Mouse (Mus musculus) right cerebral cortex, adult 18-20 months (tissue): ENCODE measurements around the gene Phc2.
A peak's percentile ranks its signal among the peaks of the same experiment; 100 is the strongest.

Source experiments
- DNase-seq: peaks from one replicate; pipeline ENCODE4 v3.0.0; 2022; ENCODE audit warnings: mixed read lengths

The Phc2 gene

GRCm38 (mm10) chr4:128692149-128692925, 37.8 kb downstream of the Phc2 start:
- DNase-seq: no peak

- no peak for DNase-seq
These were observed 38.7 kb downstream of the Phc2 start for GRCm38 (mm10) chr4:128693207-128693606.

- DNase-seq: no peak
These were observed 39.8 kb downstream of the Phc2 start for GRCm38 (mm10) chr4:128694315-128694714.

GRCm38 (mm10) chr4:128695149-128695548, 40.6 kb downstream of the Phc2 start:
- DNase-seq: peak; percentile 72

- DNase-seq: peak; percentile 71
These were observed 43.7 kb downstream of the Phc2 start for GRCm38 (mm10) chr4:128698011-128698861.

- DNase-seq: no peak
These were observed 45.4 kb downstream of the Phc2 start for GRCm38 (mm10) chr4:128699916-128700315.

- no peak for DNase-seq
These were observed 46.0 kb downstream of the Phc2 start for GRCm38 (mm10) chr4:128700543-128700942.

- no peak for DNase-seq
These were observed 50.7 kb downstream of the Phc2 start for GRCm38 (mm10) chr4:128705138-128705720.

DNA sequence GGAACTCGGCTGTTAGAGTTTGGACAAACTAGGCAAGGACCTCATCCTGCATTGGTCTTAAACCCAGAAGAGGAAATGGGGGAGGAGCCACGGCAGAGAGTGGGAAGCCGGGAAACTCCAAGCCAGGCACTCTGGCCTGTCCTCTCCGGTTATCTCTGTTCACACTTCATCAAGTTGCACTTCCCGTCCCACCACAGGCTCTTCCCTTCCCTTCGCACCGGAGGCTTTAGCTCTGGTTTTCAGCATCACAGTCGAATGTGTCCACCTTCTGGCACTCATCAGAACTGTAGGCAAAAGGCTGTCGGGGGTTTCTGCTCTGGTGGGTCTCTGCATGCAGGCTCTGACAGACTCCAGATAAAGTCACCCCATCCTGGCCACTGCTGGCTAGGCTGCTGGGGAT, 52.1 kb downstream of the Phc2 start:
- no peak for DNase-seq

DNA sequence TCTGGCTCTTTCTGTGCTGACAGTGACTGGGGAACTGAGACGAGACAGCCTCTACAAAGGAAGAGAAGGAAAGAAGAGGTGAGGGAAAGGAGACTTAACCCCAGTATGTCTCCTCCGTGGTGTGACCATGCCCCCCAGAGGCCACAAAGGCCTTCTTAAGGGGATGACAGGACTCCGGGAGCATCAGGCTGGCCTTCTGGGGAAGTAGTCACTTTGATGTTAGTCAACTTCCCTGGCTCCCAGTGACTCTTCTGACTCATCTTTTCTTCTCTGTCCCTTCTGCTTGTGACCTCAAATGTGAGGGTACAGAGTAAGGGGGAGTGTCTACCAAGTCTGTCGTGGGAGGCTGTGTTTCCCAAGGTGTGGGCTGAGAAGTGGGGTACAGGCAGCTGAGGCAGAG, 52.9 kb downstream of the Phc2 start:
- no peak for DNase-seq

DNA sequence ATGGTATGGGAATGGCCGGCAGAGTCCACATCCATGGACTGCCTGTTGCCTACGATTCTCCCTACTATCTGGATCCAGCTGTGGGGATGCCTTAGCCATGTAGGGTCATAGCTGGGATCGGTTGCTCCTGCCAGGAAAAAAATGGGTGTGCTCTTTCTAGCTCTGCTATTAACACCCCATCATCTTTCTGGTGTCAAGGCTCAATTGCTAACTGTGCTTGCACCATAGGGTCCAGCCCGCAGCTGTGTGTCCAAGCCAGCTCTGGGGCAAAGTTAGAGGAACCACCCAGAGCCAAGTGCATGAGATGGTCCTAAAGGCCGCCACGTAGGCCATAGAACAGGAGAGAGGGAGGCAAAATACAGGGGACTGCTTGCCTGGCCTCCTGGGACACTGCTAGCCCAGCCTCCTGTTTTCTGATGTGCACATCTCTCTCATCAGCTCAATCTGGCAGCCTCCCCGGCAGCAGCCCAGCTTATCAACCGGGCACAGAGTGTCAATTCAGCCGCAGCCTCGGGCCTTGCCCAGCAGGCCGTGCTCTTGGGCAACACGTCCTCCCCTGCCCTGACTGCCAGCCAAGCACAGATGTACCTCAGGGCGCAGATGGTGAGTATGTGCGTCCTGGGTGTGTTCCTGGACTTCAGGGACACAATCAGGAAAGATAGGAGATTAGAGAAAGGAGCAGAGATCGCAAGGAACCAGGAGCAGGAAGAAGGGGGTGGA, 54.7 kb downstream of the Phc2 start:
- DNase-seq: no peak

- DNase-seq: no peak
These were observed 55.3 kb downstream of the Phc2 start for GRCm38 (mm10) chr4:128709781-128710166.

DNA sequence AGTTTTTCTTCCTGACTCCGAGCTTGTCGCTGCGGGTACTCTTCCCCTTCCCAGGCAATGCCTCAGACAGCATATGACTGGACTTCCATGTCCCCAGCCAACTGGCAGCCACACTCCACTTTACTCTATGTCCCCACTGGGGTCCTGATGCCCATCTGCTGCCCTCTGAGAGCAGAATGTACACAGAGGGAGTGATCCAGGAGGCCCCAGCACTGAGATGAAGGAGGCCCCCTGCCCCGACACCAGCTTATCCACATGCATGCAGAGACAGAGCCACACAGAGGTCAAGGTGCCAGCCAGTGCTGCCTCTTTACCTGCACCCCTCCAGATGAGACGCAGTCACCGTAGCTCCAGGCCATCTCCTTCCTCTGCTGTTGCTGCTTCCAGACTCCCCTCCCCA, 55.8 kb downstream of the Phc2 start:
- DNase-seq: no peak

DNA sequence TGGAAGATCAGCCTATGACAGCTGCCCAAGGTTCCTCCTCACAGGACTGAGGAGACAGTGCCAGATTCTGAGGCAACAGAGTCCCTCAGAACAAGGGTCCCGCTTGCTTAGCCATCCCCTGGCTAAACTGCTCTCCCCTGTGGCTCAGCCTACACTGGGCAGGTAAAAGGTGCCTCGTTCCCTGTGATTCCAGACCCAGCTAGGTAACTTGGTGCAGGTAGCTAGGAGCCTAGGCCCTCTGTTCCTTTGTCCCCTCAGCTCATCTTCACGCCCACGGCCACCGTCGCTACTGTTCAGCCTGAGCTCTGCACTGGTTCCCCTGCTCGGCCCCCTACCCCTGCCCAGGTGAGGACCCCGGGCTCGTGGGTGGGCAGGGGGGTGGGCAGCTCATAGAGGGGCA, 56.3 kb downstream of the Phc2 start:
- DNase-seq: no peak

DNA sequence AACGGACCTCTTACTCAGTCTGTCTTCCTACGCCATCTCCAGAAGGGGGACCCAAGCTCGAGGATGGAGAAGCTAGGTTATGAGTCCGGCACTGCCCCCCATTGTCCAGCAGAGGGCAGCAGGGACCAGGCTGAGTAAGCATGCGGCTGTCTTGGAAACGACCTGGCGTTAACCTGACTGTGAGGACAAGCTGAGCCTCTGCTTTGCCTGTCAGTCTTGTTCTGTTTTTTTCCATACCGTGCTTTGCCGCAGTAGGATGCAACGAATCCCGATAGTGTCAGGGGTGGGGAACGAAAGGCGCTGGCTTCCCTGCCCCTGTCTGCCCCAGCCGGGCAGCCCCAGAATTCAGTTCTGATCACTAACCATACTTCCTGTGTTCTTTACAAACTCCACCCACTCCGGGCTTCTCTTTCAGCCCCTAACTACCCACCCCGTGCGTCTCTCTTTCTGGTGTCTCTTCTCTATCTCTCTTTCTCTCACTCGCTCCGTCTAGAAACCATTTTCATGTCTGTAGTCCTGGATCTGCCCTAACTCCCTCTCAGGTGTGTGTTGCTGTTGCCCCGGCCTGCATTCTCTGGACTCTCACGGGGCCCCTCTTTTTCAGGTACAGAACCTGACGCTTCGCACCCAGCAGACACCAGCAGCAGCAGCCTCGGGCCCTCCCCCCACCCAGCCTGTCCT, 57.1 kb downstream of the Phc2 start:
- DNase-seq: peak; percentile 94

DNA sequence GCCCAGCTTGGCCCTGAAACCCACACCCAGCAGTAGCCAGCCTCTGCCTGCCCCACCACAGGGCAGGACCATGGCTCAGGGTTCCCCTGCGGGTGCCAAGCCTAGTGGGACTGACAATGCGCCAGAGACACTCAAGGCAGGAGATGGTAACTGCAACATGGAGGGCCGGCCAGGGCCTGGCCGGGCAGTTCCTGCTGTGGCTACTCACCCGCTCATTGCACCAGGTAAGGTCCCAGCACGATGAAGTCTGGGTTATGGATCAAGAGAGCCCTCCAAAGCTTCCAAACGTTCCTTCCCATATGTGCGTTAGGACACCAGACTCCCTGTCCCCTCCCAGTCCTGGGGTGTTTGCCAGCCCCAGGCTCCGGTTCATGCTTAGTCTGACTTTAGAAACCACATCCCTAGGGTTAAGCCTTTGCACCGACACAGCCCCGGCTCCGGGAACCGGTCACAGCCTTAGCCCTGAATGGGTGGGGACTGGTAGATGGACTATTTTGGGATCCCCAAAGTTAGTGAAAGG, 57.7 kb downstream of the Phc2 start:
- DNase-seq: no peak

DNA sequence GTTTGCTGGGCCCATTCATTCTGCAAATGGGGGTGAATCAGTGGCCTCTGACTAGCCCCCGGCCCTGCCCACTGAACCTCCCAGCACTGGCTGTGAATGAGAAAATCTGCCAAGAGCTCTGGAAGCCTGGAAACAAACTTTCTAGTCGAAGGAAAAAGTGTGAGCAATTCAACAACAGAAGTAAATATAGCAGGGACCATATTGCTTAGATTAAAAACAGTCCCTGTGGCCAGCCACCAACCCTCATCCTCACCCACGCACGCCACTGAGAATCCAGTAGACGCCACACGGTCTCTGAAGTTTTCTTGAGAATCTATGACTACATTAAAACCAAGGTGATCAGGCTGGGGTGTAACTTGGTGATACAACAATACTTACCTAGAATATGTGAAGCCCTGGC, 58.4 kb downstream of the Phc2 start:
- DNase-seq: peak; percentile 64

DNA sequence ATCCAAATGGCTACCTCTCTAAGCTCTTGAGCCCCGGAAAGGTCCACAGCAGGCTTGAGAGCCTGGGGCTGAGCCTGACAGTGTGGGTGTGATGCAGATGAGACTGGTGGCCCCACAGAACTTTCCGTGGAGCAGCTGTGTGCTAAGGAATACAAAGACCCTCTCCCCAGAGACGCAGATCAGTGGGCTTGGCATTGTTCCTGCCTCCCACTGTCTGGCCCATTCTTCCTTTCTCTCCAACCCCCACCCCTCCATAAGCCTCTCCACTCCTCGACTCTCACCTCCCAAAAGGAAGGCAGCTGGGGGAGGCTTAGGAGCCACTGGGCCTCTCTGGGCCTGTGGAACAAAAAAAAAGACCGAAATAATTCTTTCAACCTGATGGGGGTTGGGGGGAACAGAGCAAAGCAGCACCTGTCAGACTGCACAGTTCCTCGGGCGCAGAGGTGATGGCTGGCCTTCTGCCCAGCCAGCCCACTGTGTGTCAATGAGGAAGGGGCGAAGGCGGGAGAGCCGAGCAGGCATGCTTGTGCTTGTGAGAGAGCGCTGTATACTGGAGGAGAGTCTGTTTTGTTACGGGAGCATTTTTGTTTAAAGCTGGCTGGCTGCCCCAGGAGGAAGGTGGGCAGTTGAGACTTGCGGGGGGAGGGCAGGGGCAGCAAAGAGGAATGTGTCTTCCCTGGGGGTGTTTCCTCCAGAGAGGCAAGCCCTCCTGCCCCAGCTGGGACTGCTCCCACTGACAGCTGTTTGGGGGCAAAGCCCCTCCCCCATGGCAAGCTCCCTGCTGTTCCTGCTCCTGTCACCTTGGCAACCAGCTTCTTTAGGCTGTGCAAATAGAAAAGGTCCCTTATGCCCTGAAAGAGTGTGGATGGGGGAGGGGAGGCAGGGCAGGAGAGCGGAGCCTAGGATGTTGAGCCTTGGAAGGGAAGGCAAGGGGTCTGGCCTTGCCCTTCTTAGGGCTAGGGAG, 61.0 kb downstream of the Phc2 start:
- DNase-seq: peak; percentile 68

- DNase-seq: no peak
These were observed 61.8 kb downstream of the Phc2 start for GRCm38 (mm10) chr4:128716279-128716678.

DNA sequence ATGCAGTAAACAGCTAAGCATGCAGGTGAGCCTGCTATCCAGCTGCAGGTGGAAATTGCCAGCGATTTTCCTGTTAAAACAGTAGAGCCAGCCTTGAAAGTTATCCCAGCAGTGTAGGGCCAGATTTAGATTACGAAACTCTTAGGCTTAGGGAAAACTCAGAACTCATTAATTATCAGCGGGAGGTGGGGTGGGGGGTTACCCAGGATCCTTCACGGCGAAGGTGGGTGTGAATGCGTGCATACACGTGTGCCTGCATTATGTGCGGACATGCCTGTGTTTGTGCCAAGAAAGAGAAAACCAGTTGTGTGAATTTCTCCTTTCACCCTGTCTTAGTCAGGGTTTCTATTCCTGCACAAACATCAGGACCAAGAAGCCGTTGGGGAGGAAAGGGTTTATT, 62.2 kb downstream of the Phc2 start:
- DNase-seq: no peak

GRCm38 (mm10) chr4:128720110-128720509, 65.6 kb downstream of the Phc2 start:
- DNase-seq: peak; percentile 87
